Mouse (Mus musculus) limb, embryonic 14.5 days (tissue): ENCODE data around the gene Socs4. TPM values are rescaled to one million over a fixed set of nuclear protein-coding genes. Genes with fewer than 3 reads are reported as not detected.

Experiments
- ATAC-seq: fragments of 200-750 bp; cut with Nextera tagmentation; 2 replicates; pipeline ENCODE4 v1.8.0; 2017; ENCODE audit warnings: low read depth, moderate number of reproducible peaks, moderate TSS enrichment; ENCODE audit not compliant: low FRiP score
- DNase-seq: peaks from one replicate; pipeline ENCODE4 v3.0.0-alpha.2; 2015; ENCODE audit warnings: low spot score
- H3K27ac ChIP-seq: fragments of 300-500 bp; sonication (generic); replicated peaks from 2 replicates; pipeline ENCODE4 v1.5.1; 2014; ENCODE audit warnings: low read depth, mild to moderate bottlenecking, low read length, moderate library complexity, mixed read lengths
- H3K27me3 ChIP-seq: fragments of 300-500 bp; sonication (generic); 2 replicates; pipeline ENCODE4 v1.6.1; 2014; ENCODE audit warnings: low read length, mixed read lengths; ENCODE audit not compliant: control insufficient read depth, insufficient read depth
- H3K36me3 ChIP-seq: fragments of 300-500 bp; sonication (generic); 2 replicates; pipeline ENCODE4 v1.6.1; 2014; ENCODE audit warnings: mild to moderate bottlenecking, low read length, moderate library complexity, mixed read lengths; ENCODE audit not compliant: control insufficient read depth, insufficient read depth
- H3K4me1 ChIP-seq: fragments of 300-500 bp; sonication (generic); 2 replicates; pipeline ENCODE4 v1.6.1; 2014; ENCODE audit warnings: antibody characterized with exemption, low read length, mixed read lengths; ENCODE audit not compliant: control insufficient read depth, insufficient read depth
- H3K4me2 ChIP-seq: fragments of 300-500 bp; sonication (generic); replicated peaks from 2 replicates; pipeline ENCODE4 v1.6.1; 2014; ENCODE audit warnings: low read depth, mild to moderate bottlenecking, low read length, moderate library complexity; ENCODE audit not compliant: severe bottlenecking
- H3K4me3 ChIP-seq: fragments of 300-500 bp; sonication (generic); replicated peaks from 2 replicates; pipeline ENCODE4 v1.5.1; 2014; ENCODE audit warnings: low read length
- H3K9ac ChIP-seq: fragments of 300-500 bp; sonication (generic); 2 replicates; pipeline ENCODE4 v1.6.1; 2014; ENCODE audit warnings: mild to moderate bottlenecking, low read depth, low read length, moderate library complexity; ENCODE audit not compliant: severe bottlenecking
- H3K9me3 ChIP-seq: fragments of 300-500 bp; sonication (generic); 2 replicates; pipeline ENCODE4 v1.6.1; 2016; ENCODE audit warnings: low read length; ENCODE audit not compliant: control insufficient read depth
- POLR2A ChIP-seq: fragments of 200-500 bp; IDR thresholded peaks from 2 replicates; pipeline ENCODE4 v1.8.0; 2012; ENCODE audit warnings: inconsistent platforms, mild to moderate bottlenecking, moderate library complexity, borderline replicate concordance; ENCODE audit not compliant: insufficient read depth, insufficient read length; ENCODE audit errors: extremely low read depth
- WGBS: fragments of 180-500 bp; shearing (Covaris S2); extraction: QIAGEN DNeasy Blood & Tissue Kit; methylation state at CpG from one replicate; pipeline ENCODE4 v1.1.7; 2014; 5-methylcytosine and 5-hydroxymethylcytosine counted together
- polyA plus RNA-seq, 2 experiments: library from polyadenylated mRNA; depleted of rRNA in 1 of 2; stranded (reverse) in 1 of 2; unstranded in 1 of 2; fragments of >200 nt; fragmentation: Nextera tagmentation in 1 of 2; extraction: Ambion mirVana in 1 of 2; gene quantifications; 2 replicates each; pipeline versions ENCODE4 v1.2.1 to v1.2.3; 2012 to 2014

Socs4 gene
- polyA plus RNA-seq, 2 experiments: 4.7 to 7.5 TPM

GRCm38 (mm10) chr14:47340231-47340925 is 63.6 kb downstream of the Socs4 start:
- no peak for DNase-seq
- H3K4me1 ChIP-seq: no peaks in the 10 kb centered on the region
- no peaks in the 10 kb centered on the region for H3K27me3 ChIP-seq
- no peak overlapping the region for H3K4me2 ChIP-seq
- no peak overlapping the region for H3K9ac ChIP-seq
- no peak for ATAC-seq
- no peak for TF ChIP-seq POLR2A
- 87% methylated on average over 10 of the region's 10 CpGs for WGBS
- H3K27ac ChIP-seq: no peak overlapping the region
- no peak overlapping the region for H3K4me3 ChIP-seq
- no peaks in the 10 kb centered on the region for H3K9me3 ChIP-seq
- no peaks in the 10 kb centered on the region for H3K36me3 ChIP-seq

- H3K27ac ChIP-seq: peak overlapping the region; percentile 52
- WGBS: 66% methylated on average over 4 of the region's 4 CpGs
- ATAC-seq: peak; percentile 73
These were observed 65.1 kb downstream of the Socs4 start for GRCm38 (mm10) chr14:47341811-47342291.

More at GRCm38 (mm10) chr14:47341811-47342291, 65.1 kb downstream of the Socs4 start:
- Histone ChIP-seq H3K4me1 (no peaks in the 10 kb centered on the region), H3K9ac (no peak overlapping the region), H3K27me3 (no peaks in the 10 kb centered on the region), H3K4me3 (no peak overlapping the region), H3K36me3 (no peaks in the 10 kb centered on the region), H3K9me3 (no peaks in the 10 kb centered on the region), H3K4me2 (no peak overlapping the region)
- no peak for TF ChIP-seq POLR2A
- peak; percentile 17 for DNase-seq

Other genes starting within 250 kb of the Socs4 start
- 1.3 TPM in 2 replicates for gene Gch1, start 87.5 kb upstream of the Socs4 start, polyA plus RNA-seq (2012; rRNA removed)
- gene Gch1, start 87.5 kb upstream of the Socs4 start, polyA plus RNA-seq (2014; fragmentation: Nextera tagmentation; extraction: Ambion mirVana): 0.99 and 1.5 TPM in 2 replicates
- gene Wdhd1, start 74 bp upstream of the Socs4 start, polyA plus RNA-seq (2012; rRNA removed): 22.0 and 29.6 TPM in 2 replicates
- gene Wdhd1, start 74 bp upstream of the Socs4 start, polyA plus RNA-seq (2014; fragmentation: Nextera tagmentation; extraction: Ambion mirVana): 22.9 and 26.2 TPM in 2 replicates
- gene Mapk1ip1l, start 21.3 kb downstream of the Socs4 start, polyA plus RNA-seq (2012; rRNA removed): 62.6 and 72.1 TPM in 2 replicates
- 74.6 and 76.1 TPM in 2 replicates for gene Mapk1ip1l, start 21.3 kb downstream of the Socs4 start, polyA plus RNA-seq (2014; fragmentation: Nextera tagmentation; extraction: Ambion mirVana)
- 49.4 and 53.3 TPM in 2 replicates for gene Lgals3, start 90.8 kb downstream of the Socs4 start, polyA plus RNA-seq (2012; rRNA removed)
- gene Lgals3, start 90.8 kb downstream of the Socs4 start, polyA plus RNA-seq (2014; fragmentation: Nextera tagmentation; extraction: Ambion mirVana): 84.1 and 111 TPM in 2 replicates
- gene Dlgap5, start 141.5 kb downstream of the Socs4 start, polyA plus RNA-seq (2012; rRNA removed): 29.3 and 37.9 TPM in 2 replicates
- gene Dlgap5, start 141.5 kb downstream of the Socs4 start, polyA plus RNA-seq (2014; fragmentation: Nextera tagmentation; extraction: Ambion mirVana): 32.5 and 40.9 TPM in 2 replicates
- gene Fbxo34, start 173.5 kb downstream of the Socs4 start, polyA plus RNA-seq (2012; rRNA removed): 19.0 and 20.7 TPM in 2 replicates
- 26.0 and 27.1 TPM in 2 replicates for gene Fbxo34, start 173.5 kb downstream of the Socs4 start, polyA plus RNA-seq (2014; fragmentation: Nextera tagmentation; extraction: Ambion mirVana)